Mouse (Mus musculus) MEL (cell line): ENCODE measurements around the gene Cracr2a. TPM values are rescaled to one million over a fixed set of nuclear protein-coding genes. Genes with fewer than 3 reads are reported as not detected.

ENCODE experiments used
- DNase-seq: peaks from one replicate; pipeline ENCODE4 v3.0.0; 2011; ENCODE audit warnings: low read depth, low spot score
- H3K27ac ChIP-seq: 2 replicates; pipeline ENCODE4 v1.5.1; 2012; ENCODE audit warnings: low read depth, mild to moderate bottlenecking, control low read depth, low read length, moderate library complexity; ENCODE audit not compliant: control insufficient read depth
- H3K27me3 ChIP-seq, 2 experiments: fragments of 150-350 bp in 1 of 2; sonication (generic) in 1 of 2; 2 replicates each; pipeline ENCODE4 v1.6.1; 2012; ENCODE audit warnings: low read length in 2 of 2, mild to moderate bottlenecking in 2 of 2, improper control_type of control experiment in 1 of 2, moderate library complexity in 1 of 2; ENCODE audit not compliant: insufficient read depth in 2 of 2, control insufficient read depth in 1 of 2
- H3K36me3 ChIP-seq, 2 experiments: 2 replicates each; pipeline ENCODE4 v1.6.1; 2012 to 2014; ENCODE audit warnings: low read length in 2 of 2, improper control_type of control experiment in 1 of 2, inconsistent platforms in 1 of 2, mild to moderate bottlenecking in 1 of 2; ENCODE audit not compliant: insufficient read depth in 2 of 2, control insufficient read depth in 1 of 2
- H3K4me1 ChIP-seq, 2 experiments: fragments of 150-350 bp in 1 of 2; sonication (generic) in 1 of 2; 2 replicates each; pipeline ENCODE4 v1.6.1; 2012; ENCODE audit warnings: low read length in 2 of 2, improper control_type of control experiment in 1 of 2, mild to moderate bottlenecking in 1 of 2; ENCODE audit not compliant: insufficient read depth in 2 of 2, control insufficient read depth in 1 of 2
- H3K4me3 ChIP-seq, 2 experiments: fragments of 150-350 bp in 1 of 2; sonication (generic) in 1 of 2; 2 replicates each; pipeline ENCODE4 v1.5.1; 2012; ENCODE audit warnings: low read depth in 2 of 2, low read length in 2 of 2, mild to moderate bottlenecking in 2 of 2, moderate library complexity in 2 of 2, control low read depth in 1 of 2, improper control_type of control experiment in 1 of 2; ENCODE audit not compliant: control insufficient read depth in 1 of 2, insufficient read depth in 1 of 2
- H3K79me2 ChIP-seq: 2 replicates; pipeline ENCODE4 v1.6.1; 2012; ENCODE audit warnings: mild to moderate bottlenecking, low read length, moderate library complexity; ENCODE audit not compliant: control insufficient read depth, poor library complexity, insufficient read depth
- H3K9ac ChIP-seq: 2 replicates; pipeline ENCODE4 v1.6.1; 2012; ENCODE audit warnings: low read depth, mild to moderate bottlenecking, control low read depth, low read length, moderate library complexity; ENCODE audit not compliant: control insufficient read depth, poor library complexity, severe bottlenecking
- H3K9me3 ChIP-seq: fragments of 150-350 bp; sonication (generic); replicated peaks from 2 replicates; pipeline ENCODE4 v1.6.1; 2012; ENCODE audit warnings: mild to moderate bottlenecking, low read length, improper control_type of control experiment, moderate library complexity; ENCODE audit not compliant: insufficient read depth
- BHLHE40 ChIP-seq: IDR thresholded peaks from 2 replicates; pipeline ENCODE4 v1.6.1; 2012; ENCODE audit warnings: low read depth, mild to moderate bottlenecking, inconsistent platforms, low read length, improper control_type of control experiment, borderline replicate concordance
- CHD2 ChIP-seq: IDR thresholded peaks from 2 replicates; pipeline ENCODE4 v1.6.1; 2011; ENCODE audit warnings: low read length, improper control_type of control experiment
- CTCF ChIP-seq, 3 experiments: IDR thresholded peaks in 2 of 3; conservative IDR thresholded peaks in 1 of 3; 2 replicates each; pipeline ENCODE4 v1.5.1; 2011 to 2012; ENCODE audit warnings: low read length in 3 of 3, low read depth in 2 of 3, mild to moderate bottlenecking in 2 of 3, improper control_type of control experiment in 1 of 3, inconsistent platforms in 1 of 3, mixed read lengths in 1 of 3, moderate library complexity in 1 of 3; ENCODE audit not compliant: control insufficient read depth in 1 of 3, insufficient read depth in 1 of 3, poor library complexity in 1 of 3, severe bottlenecking in 1 of 3
- E2F4 ChIP-seq: IDR thresholded peaks from 2 replicates; pipeline ENCODE4 v1.6.1; 2011; ENCODE audit warnings: low read depth, low read length, improper control_type of control experiment, borderline replicate concordance
- EP300 ChIP-seq, 2 experiments: IDR thresholded peaks; 2 replicates each; pipeline ENCODE4 v1.6.1; 2011; ENCODE audit warnings: improper control_type of control experiment in 2 of 2, low read length in 2 of 2, low read depth in 1 of 2, mild to moderate bottlenecking in 1 of 2
- ETS1 ChIP-seq: IDR thresholded peaks from 2 replicates; pipeline ENCODE4 v1.6.1; 2012; ENCODE audit warnings: low read depth, mild to moderate bottlenecking, inconsistent platforms, low read length, improper control_type of control experiment, moderate library complexity
- GABPA ChIP-seq: IDR thresholded peaks from 2 replicates; pipeline ENCODE4 v1.6.1; 2012; ENCODE audit warnings: low read depth, mild to moderate bottlenecking, inconsistent platforms, low read length, improper control_type of control experiment, moderate library complexity
- KAT2A ChIP-seq: conservative IDR thresholded peaks from 2 replicates; pipeline ENCODE4 v1.6.1; 2012; ENCODE audit warnings: low read depth, low read length, improper control_type of control experiment, inconsistent platforms
- MAFK ChIP-seq: IDR thresholded peaks from 2 replicates; pipeline ENCODE4 v1.6.1; 2011; ENCODE audit warnings: low read depth, mild to moderate bottlenecking, low read length, improper control_type of control experiment, borderline replicate concordance
- MEF2A ChIP-seq: IDR thresholded peaks from 2 replicates; pipeline ENCODE4 v1.6.1; 2014; ENCODE audit warnings: low read depth, mild to moderate bottlenecking, inconsistent platforms, low read length, improper control_type of control experiment; ENCODE audit not compliant: poor library complexity, insufficient replicate concordance, severe bottlenecking; ENCODE audit errors: extremely low read depth
- MXI1 ChIP-seq: IDR thresholded peaks from 2 replicates; pipeline ENCODE4 v1.6.1; 2011; ENCODE audit warnings: mild to moderate bottlenecking, low read depth, low read length, improper control_type of control experiment
- NELFE ChIP-seq: IDR thresholded peaks from 2 replicates; pipeline ENCODE4 v1.6.1; 2011; ENCODE audit warnings: low read depth, low read length, improper control_type of control experiment
- NRF1 ChIP-seq: IDR thresholded peaks from 2 replicates; pipeline ENCODE4 v1.6.1; 2014; ENCODE audit warnings: low read depth, mild to moderate bottlenecking, inconsistent platforms, low read length, improper control_type of control experiment, moderate library complexity; ENCODE audit not compliant: poor library complexity, insufficient read depth, severe bottlenecking
- POLR2A ChIP-seq, 2 experiments: IDR thresholded peaks; 2 replicates each; pipeline ENCODE4 v1.6.1; 2011 to 2012; ENCODE audit warnings: low read length in 2 of 2, mild to moderate bottlenecking in 2 of 2, control low read depth in 1 of 2, improper control_type of control experiment in 1 of 2, low read depth in 1 of 2, moderate library complexity in 1 of 2; ENCODE audit not compliant: control insufficient read depth in 1 of 2, insufficient read depth in 1 of 2, poor library complexity in 1 of 2
- RCOR1 ChIP-seq: IDR thresholded peaks from 2 replicates; pipeline ENCODE4 v1.6.1; 2012; ENCODE audit warnings: low read depth, mild to moderate bottlenecking, inconsistent platforms, low read length, improper control_type of control experiment
- TAL1 ChIP-seq: IDR thresholded peaks from 2 replicates; pipeline ENCODE4 v1.6.1; 2012; ENCODE audit warnings: mild to moderate bottlenecking, inconsistent platforms, low read length, moderate library complexity, mixed read lengths
- TCF12 ChIP-seq: IDR thresholded peaks from 2 replicates; pipeline ENCODE4 v1.6.1; 2014; ENCODE audit warnings: low read depth, mild to moderate bottlenecking, inconsistent platforms, low read length, improper control_type of control experiment, moderate library complexity
- USF1 ChIP-seq: IDR thresholded peaks from 2 replicates; pipeline ENCODE4 v1.6.1; 2014; ENCODE audit warnings: low read depth, mild to moderate bottlenecking, inconsistent platforms, low read length, improper control_type of control experiment, moderate library complexity
- ZKSCAN1 ChIP-seq: IDR thresholded peaks from 2 replicates; pipeline ENCODE4 v1.6.1; 2012; ENCODE audit warnings: low read depth, mild to moderate bottlenecking, inconsistent platforms, low read length, improper control_type of control experiment, moderate library complexity
- ZMIZ1 ChIP-seq: IDR thresholded peaks from 2 replicates; pipeline ENCODE4 v1.6.1; 2012; ENCODE audit warnings: low read depth, mild to moderate bottlenecking, inconsistent platforms, low read length, improper control_type of control experiment, moderate library complexity
- polyA plus RNA-seq, 2 experiments: library from polyadenylated mRNA; stranded (reverse) in 1 of 2; unstranded in 1 of 2; fragments of >175 nt in 1 of 2; fragments of >200 nt in 1 of 2; gene quantifications; 2 replicates each; pipeline versions ENCODE4 v1.2.1 to v1.2.4; 2012; ENCODE audit warnings: low replicate concordance in 2 of 2, low read depth in 1 of 2; ENCODE audit not compliant: insufficient read length in 2 of 2, insufficient read depth in 1 of 2, missing spikeins in 1 of 2
- total RNA-seq: library from RNA; depleted of rRNA; stranded (reverse); fragments of 300-350 nt; gene quantifications from 2 replicates; pipeline ENCODE4 v1.2.3, GENCODE M21; 2012

Cracr2a gene
- total and polyA plus RNA-seq, 3 experiments, result 2.2 to 3.1 TPM; not detected in 1

DNA sequence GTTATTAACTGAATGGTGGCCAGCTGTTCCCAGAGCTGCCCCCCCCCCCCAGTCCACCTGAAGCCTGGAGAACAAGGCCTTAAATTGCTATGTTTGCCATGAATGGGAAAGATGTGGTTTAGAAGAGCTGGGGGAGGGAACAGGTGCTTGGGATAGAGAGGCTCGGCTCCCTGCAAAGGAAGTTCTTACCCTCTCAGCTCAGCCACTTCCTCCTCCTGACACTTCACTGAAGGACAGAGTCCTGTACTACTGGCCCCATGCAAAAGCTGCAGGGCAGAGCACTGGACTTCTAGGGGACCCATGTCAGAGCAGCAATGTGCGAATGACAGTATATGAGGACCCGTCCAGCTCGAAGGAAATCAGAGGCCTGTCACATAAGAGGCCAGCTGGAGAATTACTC, 98.8 kb downstream of the Cracr2a start:
- H3K36me3 ChIP-seq, result no peaks in the 10 kb centered on the region
- no peak overlapping the region for H3K9ac ChIP-seq
- H3K79me2 ChIP-seq, result no peaks in the 10 kb centered on the region
- no peak for DNase-seq
- H3K27me3 ChIP-seq, result no peaks in the 10 kb centered on the region
- H3K9me3 ChIP-seq, result no peaks in the 10 kb centered on the region
- TF ChIP-seq EP300 (IDR thresholded peaks at IDR 0.05; ENCODE audit: low read depth in 1 of 2, low read length in 2 of 2) (no peak), ZKSCAN1 (no peak), ZMIZ1 (no peak), BHLHE40 (no peak), NELFE (no peak), TAL1 (no peak), TCF12 (no peak), CTCF (IDR thresholded peaks at IDR 0.05 in 2 of 3, conservative IDR thresholded peaks at IDR 0.05 in 1 of 3; ENCODE audit: control insufficient read depth in 1 of 3, insufficient read depth in 1 of 3, low read depth in 2 of 3, low read length in 3 of 3, poor library complexity in 1 of 3, severe bottlenecking in 1 of 3) (no peak), CHD2 (no peak), MXI1 (no peak), MEF2A (no peak), USF1 (no peak)
- no peaks in the 10 kb centered on the region for H3K4me1 ChIP-seq
- no peak overlapping the region for H3K4me3 ChIP-seq
- no peak overlapping the region for H3K27ac ChIP-seq

- TF ChIP-seq MAFK, result no peak
- no peak for TF ChIP-seq MXI1
- TF ChIP-seq POLR2A (IDR thresholded peaks at IDR 0.05; ENCODE audit: control insufficient read depth in 1 of 2, insufficient read depth in 1 of 2, low read depth in 1 of 2, low read length in 2 of 2, poor library complexity in 1 of 2), result no peak
- no peak for TF ChIP-seq ETS1
- TF ChIP-seq ZKSCAN1, result no peak
- TF ChIP-seq RCOR1, result no peak
- no peak for TF ChIP-seq E2F4
- TF ChIP-seq KAT2A, result no peak
- no peak for TF ChIP-seq BHLHE40
- no peak for TF ChIP-seq GABPA
- TF ChIP-seq NRF1, result no peak
- TF ChIP-seq, all 39 proteins: peak for 0
- Histone ChIP-seq H3K27me3 (no peaks in the 10 kb centered on the region), H3K4me1 (no peaks in the 10 kb centered on the region), H3K36me3 (no peaks in the 10 kb centered on the region), H3K27ac (no peak overlapping the region), H3K9ac (no peak overlapping the region), H3K9me3 (no peaks in the 10 kb centered on the region), H3K79me2 (no peaks in the 10 kb centered on the region), H3K4me3 (no peak overlapping the region)
- DNase-seq, result no peak
Measured at GRCm38 (mm10) chr6:127661717-127662292, 100.7 kb downstream of the Cracr2a start.
